Mouse (Mus musculus) neural tube, embryonic 14.5 days (tissue): Measurements from ENCODE around the gene Rnf167. TPM values are rescaled to one million over a fixed set of nuclear protein-coding genes. Genes with fewer than 3 reads are reported as not detected.

Experiments
- ATAC-seq: fragments of 200-750 bp; cut with Nextera tagmentation; 2 replicates; pipeline ENCODE4 v1.8.0; 2017; ENCODE audit warnings: low read depth, mild to moderate bottlenecking, moderate TSS enrichment, moderate library complexity
- H3K27ac ChIP-seq: fragments of 300-500 bp; sonication (generic); 2 replicates; pipeline ENCODE4 v1.5.1; 2014; ENCODE audit warnings: low read depth, mild to moderate bottlenecking, control low read depth, low read length, moderate library complexity, mixed read lengths
- H3K27me3 ChIP-seq: fragments of 300-500 bp; sonication (generic); 2 replicates; pipeline ENCODE4 v1.6.1; 2014; ENCODE audit warnings: low read length; ENCODE audit not compliant: control insufficient read depth, insufficient read depth
- H3K36me3 ChIP-seq: fragments of 300-500 bp; sonication (generic); 2 replicates; pipeline ENCODE4 v1.6.1; 2014; ENCODE audit warnings: low read length, mixed read lengths; ENCODE audit not compliant: control insufficient read depth, insufficient read depth
- H3K4me1 ChIP-seq: fragments of 300-500 bp; sonication (generic); 2 replicates; pipeline ENCODE4 v1.6.1; 2014; ENCODE audit warnings: low read length; ENCODE audit not compliant: control insufficient read depth, insufficient read depth
- H3K4me2 ChIP-seq: fragments of 300-500 bp; sonication (generic); 2 replicates; pipeline ENCODE4 v1.6.1; 2014; ENCODE audit warnings: mild to moderate bottlenecking, low read depth, low read length, control low read depth
- H3K4me3 ChIP-seq: fragments of 300-500 bp; sonication (generic); 2 replicates; pipeline ENCODE4 v1.5.1; 2014; ENCODE audit warnings: low read depth, low read length, control low read depth, mixed read lengths
- H3K9ac ChIP-seq: fragments of 300-500 bp; sonication (generic); replicated peaks from 2 replicates; pipeline ENCODE4 v1.6.1; 2014; ENCODE audit warnings: low read depth, mild to moderate bottlenecking, control low read depth, low read length, mixed read lengths
- H3K9me3 ChIP-seq: fragments of 300-500 bp; sonication (generic); 2 replicates; pipeline ENCODE4 v1.6.1; 2016; ENCODE audit warnings: low read length; ENCODE audit not compliant: control insufficient read depth
- WGBS: fragments of 180-500 bp; shearing (Covaris S2); extraction: QIAGEN DNeasy Blood & Tissue Kit; methylation state at CpG from one replicate; pipeline ENCODE4 v1.1.7; 2014; 5-methylcytosine and 5-hydroxymethylcytosine counted together
- polyA plus RNA-seq: library from polyadenylated mRNA; unstranded; fragments of >200 nt; fragmentation: Nextera tagmentation; extraction: Ambion mirVana; gene quantifications from 2 replicates; pipeline ENCODE4 v1.2.1, GENCODE M21; 2014

Rnf167 gene
- polyA plus RNA-seq, 1 experiment from 2014 or later: 98.6 TPM

DNA sequence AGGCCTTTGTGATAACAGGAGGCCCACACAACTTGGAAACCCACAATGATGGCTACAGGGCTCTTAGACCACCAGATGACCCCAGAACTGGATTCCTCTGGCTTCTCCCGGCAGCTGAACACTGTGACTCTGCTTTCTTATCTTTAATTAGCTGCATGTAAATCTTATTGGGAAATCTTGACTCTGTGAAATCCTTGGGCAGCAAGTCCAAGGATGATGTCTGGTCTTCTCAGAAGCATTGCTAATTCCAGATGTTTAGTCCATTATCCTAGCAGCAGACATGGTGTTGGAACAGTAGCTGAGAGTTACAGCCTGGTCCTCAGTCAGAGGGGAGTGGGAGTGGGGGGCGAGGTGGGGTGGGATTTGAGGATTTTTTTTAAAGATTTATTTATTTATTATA is 18.6 kb upstream of the Rnf167 start:
- no peak overlapping the region for H3K4me3 ChIP-seq
- WGBS: 77% methylated on average over 2 of the region's 2 CpGs
- H3K27ac ChIP-seq: no peak overlapping the region
- H3K27me3 ChIP-seq: no peaks in the 10 kb centered on the region
- no peak for ATAC-seq
- H3K4me1 ChIP-seq: no peaks in the 10 kb centered on the region
- H3K36me3 ChIP-seq: no peaks in the 10 kb centered on the region
- no peaks in the 10 kb centered on the region for H3K9me3 ChIP-seq
- no peak overlapping the region for H3K9ac ChIP-seq
- no peak overlapping the region for H3K4me2 ChIP-seq

DNA sequence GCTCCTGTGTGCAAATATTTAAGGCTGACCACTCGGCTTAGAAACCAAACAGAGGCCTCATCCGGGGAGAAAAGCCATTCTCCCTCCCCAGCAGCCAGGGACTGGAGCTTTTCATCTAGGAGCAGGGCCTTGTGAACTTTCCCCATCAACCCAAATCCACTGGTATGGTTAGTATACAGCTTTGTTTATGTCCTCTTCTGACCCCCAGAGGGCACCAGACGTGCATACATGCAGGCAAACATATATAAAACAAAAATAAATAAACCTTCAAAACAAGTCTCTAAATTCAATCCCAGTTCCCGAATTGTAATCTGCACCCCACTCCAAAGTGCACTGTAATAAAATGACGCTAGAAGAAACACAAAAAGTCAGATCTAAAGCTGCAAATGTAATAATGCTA is 17.5 kb upstream of the Rnf167 start:
- Histone ChIP-seq H3K27me3 (no peaks in the 10 kb centered on the region), H3K4me2 (no peak overlapping the region), H3K9ac (no peak overlapping the region), H3K4me3 (no peak overlapping the region), H3K36me3 (no peaks in the 10 kb centered on the region), H3K4me1 (no peaks in the 10 kb centered on the region), H3K9me3 (no peaks in the 10 kb centered on the region), H3K27ac (no peak overlapping the region)
- ATAC-seq: no peak
- 52% methylated on average over 5 of the region's 5 CpGs for WGBS

DNA sequence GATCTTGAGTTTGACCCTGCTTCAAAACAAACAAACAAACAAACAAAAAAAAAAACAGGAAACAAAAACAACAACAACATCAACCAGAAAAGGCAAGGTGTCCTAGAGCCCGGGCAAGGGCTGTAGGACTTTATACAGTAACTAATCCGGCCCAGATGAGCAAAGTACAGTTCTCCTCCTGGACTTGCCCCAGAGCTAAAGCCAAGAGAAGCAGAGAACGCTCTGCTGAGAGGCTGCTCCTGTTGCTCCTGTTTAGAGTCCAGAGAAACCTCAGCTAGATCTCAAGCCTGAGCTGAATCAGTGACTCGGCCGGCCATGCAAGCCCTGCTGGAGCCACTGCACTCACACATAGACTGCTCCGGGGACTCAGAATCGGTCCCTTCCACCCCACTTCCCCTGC is 16.9 kb upstream of the Rnf167 start:
- WGBS: 72% methylated on average over 7 of the region's 7 CpGs
- no peak overlapping the region for H3K4me2 ChIP-seq
- no peaks in the 10 kb centered on the region for H3K9me3 ChIP-seq
- no peak overlapping the region for H3K27ac ChIP-seq
- H3K9ac ChIP-seq: no peak overlapping the region
- H3K36me3 ChIP-seq: no peaks in the 10 kb centered on the region
- H3K27me3 ChIP-seq: no peaks in the 10 kb centered on the region
- no peak overlapping the region for H3K4me3 ChIP-seq
- ATAC-seq: no peak
- no peaks in the 10 kb centered on the region for H3K4me1 ChIP-seq

DNA sequence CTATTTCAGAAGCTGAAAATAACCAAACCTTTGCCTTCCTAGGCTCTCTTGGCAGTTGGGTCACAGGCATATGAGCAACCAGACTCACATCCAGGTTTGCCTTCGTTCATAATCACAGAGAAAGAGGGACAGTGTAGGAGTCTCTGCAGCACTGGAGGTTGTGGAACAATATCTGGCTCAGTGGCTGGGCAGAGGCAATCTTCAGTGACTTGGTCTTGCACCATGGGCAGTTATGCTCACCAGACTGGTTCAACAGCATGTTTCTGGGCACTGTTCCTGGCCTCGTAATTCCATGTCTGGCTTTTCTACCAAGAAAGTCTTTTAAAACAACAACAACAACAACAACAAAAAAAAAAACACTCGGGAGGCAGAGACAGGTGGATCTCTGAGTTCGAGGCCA is 11.4 kb upstream of the Rnf167 start:
- no peak for ATAC-seq
- Histone ChIP-seq H3K4me1 (no peaks in the 10 kb centered on the region), H3K4me3 (no peak overlapping the region), H3K27me3 (no peaks in the 10 kb centered on the region), H3K9me3 (no peaks in the 10 kb centered on the region), H3K9ac (no peak overlapping the region), H3K4me2 (no peak overlapping the region), H3K27ac (no peak overlapping the region), H3K36me3 (no peaks in the 10 kb centered on the region)
- 83% methylated on average over 4 of the region's 4 CpGs for WGBS

DNA sequence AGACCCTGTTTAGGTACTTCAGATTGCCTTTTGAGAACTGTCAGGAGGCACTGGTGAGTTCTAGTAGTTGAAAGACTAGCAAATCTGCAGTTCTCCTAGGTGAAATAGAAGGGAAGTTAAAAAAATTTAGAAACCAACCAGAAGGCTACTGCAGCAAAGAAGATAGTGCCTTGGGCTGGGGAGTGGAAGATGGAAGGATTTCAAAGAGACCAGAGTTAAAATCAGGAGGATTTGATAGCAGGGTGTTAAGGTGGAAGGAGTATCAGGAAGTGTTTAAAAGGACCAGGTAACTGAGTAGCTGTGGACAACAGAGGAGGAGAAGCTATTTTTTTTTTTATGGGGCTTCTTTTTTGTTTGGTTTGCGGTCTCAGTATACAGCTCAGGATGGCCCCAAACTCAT is 9.3 kb upstream of the Rnf167 start:
- H3K9me3 ChIP-seq: no peaks in the 10 kb centered on the region
- ATAC-seq: no peak
- H3K27me3 ChIP-seq: no peaks in the 10 kb centered on the region
- H3K9ac ChIP-seq: no peak overlapping the region
- no peaks in the 10 kb centered on the region for H3K4me1 ChIP-seq
- no peak overlapping the region for H3K4me3 ChIP-seq
- no peak overlapping the region for H3K27ac ChIP-seq
- 0 out of 2 replicates have a peak, but pooled peaks cover under 1% of the 10 kb centered on the region for H3K36me3 ChIP-seq
- H3K4me2 ChIP-seq: no peak overlapping the region
- WGBS: 92% methylated on average over 1 of the region's 1 CpGs

DNA sequence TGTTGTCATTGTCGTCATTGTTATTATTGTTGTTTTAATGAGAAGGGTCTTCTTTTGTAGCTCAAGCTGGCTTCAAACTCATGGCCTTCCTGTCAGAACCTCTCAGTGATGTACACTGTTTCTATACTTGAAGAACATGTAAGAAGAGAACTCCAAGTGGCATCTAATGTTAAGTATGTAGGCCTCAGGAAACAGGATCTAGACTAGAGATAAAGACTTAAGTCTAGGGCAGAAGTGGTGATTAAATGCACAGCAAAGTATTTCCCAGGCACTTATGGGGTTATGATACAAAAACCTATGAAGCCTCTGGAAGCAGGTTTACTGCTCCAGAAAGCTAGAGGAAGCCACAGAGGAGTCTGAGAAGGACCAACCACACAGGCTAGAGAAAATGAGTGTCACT is 8.7 kb upstream of the Rnf167 start:
- no peaks in the 10 kb centered on the region for H3K4me1 ChIP-seq
- no peak overlapping the region for H3K9ac ChIP-seq
- H3K4me2 ChIP-seq: no peak overlapping the region
- ATAC-seq: no peak
- H3K4me3 ChIP-seq: no peak overlapping the region
- H3K27ac ChIP-seq: no peak overlapping the region
- 78% methylated on average over 1 of the region's 1 CpGs for WGBS
- H3K27me3 ChIP-seq: no peaks in the 10 kb centered on the region
- H3K9me3 ChIP-seq: no peaks in the 10 kb centered on the region
- 0 out of 2 replicates have a peak, but pooled peaks cover 2% of the 10 kb centered on the region for H3K36me3 ChIP-seq

DNA sequence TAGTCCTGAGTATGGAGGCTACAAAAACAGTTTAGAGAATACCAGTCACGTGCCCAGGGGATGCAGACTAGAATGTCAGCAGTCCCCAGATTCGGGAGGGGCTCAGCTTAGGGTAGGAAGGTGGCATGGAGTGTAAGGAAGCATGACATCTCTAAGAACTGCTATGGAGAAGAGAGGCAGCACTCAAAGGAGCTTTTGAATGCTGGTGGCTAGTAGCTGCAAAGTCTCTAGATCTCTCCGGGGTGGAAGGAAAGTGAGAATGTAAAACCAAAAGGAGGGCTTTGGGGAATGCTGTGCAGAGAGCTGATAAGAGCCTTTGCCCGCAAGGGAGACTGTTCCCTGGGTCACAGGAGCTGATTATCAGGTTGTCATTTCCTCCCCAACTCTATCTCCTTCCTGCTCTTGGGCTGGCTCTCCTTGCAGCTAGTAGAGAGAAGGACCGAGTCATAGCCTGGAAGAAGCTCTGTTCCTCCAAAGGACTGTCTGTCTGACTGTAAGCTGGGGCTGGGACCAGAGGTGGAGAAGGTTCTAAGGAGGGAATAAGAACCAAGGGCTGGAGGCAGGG is 8.2 kb upstream of the Rnf167 start, which contains the start of gene Gp1ba:
Gene Gp1ba, plus strand, starts transcription at position 409 of the 565 bp plus-strand sequence.
- no peaks in the 10 kb centered on the region for H3K27me3 ChIP-seq
- H3K9ac ChIP-seq: no peak within 1 kb of the TSS
- 0 out of 2 replicates have a peak, but pooled peaks cover 2% of the 10 kb centered on the region for H3K36me3 ChIP-seq
- H3K4me1 ChIP-seq: no peaks in the 10 kb centered on the region
- 55% methylated on average over 5 of the region's 5 CpGs for WGBS
- no peaks in the 10 kb centered on the region for H3K9me3 ChIP-seq
- H3K4me2 ChIP-seq: no peak within 1 kb of the TSS
- H3K27ac ChIP-seq: no peak within 1 kb of the TSS
- H3K4me3 ChIP-seq: no peak within 1 kb of the TSS
- ATAC-seq: no peak

DNA sequence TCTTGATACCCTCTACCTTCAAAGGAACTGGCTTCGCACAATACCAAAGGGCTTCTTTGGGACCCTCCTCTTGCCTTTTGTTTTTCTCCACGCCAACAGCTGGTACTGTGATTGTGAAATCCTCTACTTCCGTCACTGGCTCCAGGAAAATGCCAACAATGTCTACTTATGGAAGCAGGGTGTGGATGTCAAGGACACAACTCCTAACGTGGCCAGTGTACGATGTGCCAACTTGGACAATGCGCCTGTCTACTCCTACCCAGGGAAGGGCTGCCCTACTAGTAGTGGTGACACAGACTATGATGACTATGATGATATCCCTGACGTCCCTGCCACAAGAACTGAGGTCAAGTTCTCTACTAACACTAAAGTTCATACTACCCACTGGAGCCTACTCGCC is 7.1 kb upstream of the Rnf167 start:
- Histone ChIP-seq H3K4me1 (no peaks in the 10 kb centered on the region), H3K9ac (no peak overlapping the region), H3K27me3 (no peaks in the 10 kb centered on the region), H3K4me2 (no peak overlapping the region), H3K4me3 (no peak overlapping the region), H3K27ac (no peak overlapping the region), H3K9me3 (no peaks in the 10 kb centered on the region), H3K36me3 (peaks cover 12% of the 10 kb centered on the region)
- no peak for ATAC-seq
- WGBS: 88% methylated on average over 8 of the region's 8 CpGs

DNA sequence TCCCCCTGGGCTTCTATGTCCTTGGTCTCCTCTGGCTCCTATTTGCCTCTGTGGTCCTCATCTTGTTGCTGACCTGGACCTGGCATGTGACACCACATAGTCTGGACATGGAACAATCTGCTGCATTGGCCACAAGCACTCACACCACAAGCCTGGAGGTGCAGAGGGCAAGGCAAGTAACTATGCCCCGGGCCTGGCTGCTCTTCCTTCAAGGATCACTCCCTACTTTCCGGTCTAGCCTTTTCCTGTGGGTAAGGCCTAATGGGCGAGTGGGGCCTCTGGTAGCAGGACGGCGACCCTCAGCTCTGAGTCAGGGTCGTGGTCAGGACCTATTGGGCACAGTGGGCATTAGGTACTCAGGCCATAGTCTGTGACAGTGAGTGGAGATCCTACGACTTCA is 5.8 kb upstream of the Rnf167 start:
- Histone ChIP-seq H3K36me3 (peaks cover 14% of the 10 kb centered on the region), H3K4me3 (no peak overlapping the region), H3K27ac (no peak overlapping the region), H3K4me1 (peaks cover 8% of the 10 kb centered on the region), H3K27me3 (no peaks in the 10 kb centered on the region), H3K9me3 (no peaks in the 10 kb centered on the region), H3K9ac (no peak overlapping the region), H3K4me2 (no peak overlapping the region)
- ATAC-seq: no peak
- WGBS: 84% methylated on average over 7 of the region's 7 CpGs
